Mouse (Mus musculus): ENCODE results near the gene Nfia. TPM values are rescaled to one million over a fixed set of nuclear protein-coding genes. Genes with fewer than 3 reads are reported as not detected.
A peak's percentile ranks its signal among the peaks of the same experiment; 100 is the strongest.

The Nfia gene
- polyA plus RNA-seq (2015; fragmentation: Nextera tagmentation; extraction: Ambion mirVana) = 88.3 and 97.1 TPM in 2 replicates

GRCm38 (mm10) chr4:97772641-97773040, at the start of gene Nfia:
TSS of gene Nfia (plus strand) at chr4:97772734.
- no peak for ATAC-seq
- H3K36me3 ChIP-seq (ENCODE audit: control insufficient read depth, insufficient read depth) = no peaks in the 10 kb centered on the region
- peak within 1 kb of the TSS; percentile 58 for H3K4me3 ChIP-seq (replicated peaks; ENCODE audit: low read length)
- 0% methylated on average over 9 of the region's 9 CpGs for WGBS
- peak within 1 kb of the TSS; percentile 80 for H3K4me2 ChIP-seq (ENCODE audit: low read length)
- H3K9ac ChIP-seq (replicated peaks; ENCODE audit: low read depth, low read length) = peak within 1 kb of the TSS; percentile 68
- peaks cover 37% of the 10 kb centered on the region for H3K4me1 ChIP-seq (replicated peaks; ENCODE audit: control insufficient read depth, insufficient read depth, low read length)
- H3K9me3 ChIP-seq (ENCODE audit: control insufficient read depth, low read length) = no peaks in the 10 kb centered on the region
- H3K27ac ChIP-seq (ENCODE audit: low read length) = peak within 1 kb of the TSS; percentile 92
- no peaks in the 10 kb centered on the region for H3K27me3 ChIP-seq (replicated peaks; ENCODE audit: control insufficient read depth, insufficient read depth, low read length)

- ATAC-seq = no peak
- 91% methylated on average over 6 of the region's 6 CpGs for WGBS
- H3K27ac ChIP-seq (ENCODE audit: low read length) = no peak overlapping the region
Measured at GRCm38 (mm10) chr4:97723374-97723773, 49.2 kb upstream of the Nfia start.

GRCm38 (mm10) chr4:97728520-97728919, 44.0 kb upstream of the Nfia start:
- 96% methylated on average over 4 of the region's 4 CpGs for WGBS
- Histone ChIP-seq H3K9me3 (ENCODE audit: control insufficient read depth, low read length) (no peaks in the 10 kb centered on the region), H3K4me3 (replicated peaks; ENCODE audit: low read length) (no peak overlapping the region), H3K36me3 (ENCODE audit: control insufficient read depth, insufficient read depth) (no peaks in the 10 kb centered on the region), H3K27ac (ENCODE audit: low read length) (no peak overlapping the region), H3K27me3 (replicated peaks; ENCODE audit: control insufficient read depth, insufficient read depth, low read length) (no peaks in the 10 kb centered on the region), H3K4me2 (ENCODE audit: low read length) (no peak overlapping the region), H3K4me1 (replicated peaks; ENCODE audit: control insufficient read depth, insufficient read depth, low read length) (no peaks in the 10 kb centered on the region), H3K9ac (replicated peaks; ENCODE audit: low read depth, low read length) (no peak overlapping the region)
- ATAC-seq = no peak

More at GRCm38 (mm10) chr4:97723374-97723773, 49.2 kb upstream of the Nfia start:
- H3K4me1 ChIP-seq (replicated peaks; ENCODE audit: control insufficient read depth, insufficient read depth, low read length) = peaks cover 7% of the 10 kb centered on the region; the same call in 1 of the 2 replicates
- no peak overlapping the region for H3K4me2 ChIP-seq (ENCODE audit: low read length)
- no peaks in the 10 kb centered on the region for H3K27me3 ChIP-seq (replicated peaks; ENCODE audit: control insufficient read depth, insufficient read depth, low read length)
- H3K4me3 ChIP-seq (replicated peaks; ENCODE audit: low read length) = no peak overlapping the region
- no peaks in the 10 kb centered on the region for H3K36me3 ChIP-seq (ENCODE audit: control insufficient read depth, insufficient read depth)
- H3K9ac ChIP-seq (replicated peaks; ENCODE audit: low read depth, low read length) = no peak overlapping the region
- H3K9me3 ChIP-seq (ENCODE audit: control insufficient read depth, low read length) = no peaks in the 10 kb centered on the region

GRCm38 (mm10) chr4:97729999-97730398, 42.5 kb upstream of the Nfia start:
- Histone ChIP-seq H3K4me2 (ENCODE audit: low read length) (no peak overlapping the region), H3K36me3 (ENCODE audit: control insufficient read depth, insufficient read depth) (no peaks in the 10 kb centered on the region), H3K4me3 (replicated peaks; ENCODE audit: low read length) (no peak overlapping the region), H3K9ac (replicated peaks; ENCODE audit: low read depth, low read length) (no peak overlapping the region), H3K27me3 (replicated peaks; ENCODE audit: control insufficient read depth, insufficient read depth, low read length) (no peaks in the 10 kb centered on the region), H3K4me1 (replicated peaks; ENCODE audit: control insufficient read depth, insufficient read depth, low read length) (no peaks in the 10 kb centered on the region), H3K27ac (ENCODE audit: low read length) (no peak overlapping the region), H3K9me3 (ENCODE audit: control insufficient read depth, low read length) (no peaks in the 10 kb centered on the region)
- ATAC-seq = no peak
- WGBS = 66% methylated on average over 6 of the region's 6 CpGs

GRCm38 (mm10) chr4:97730416-97730815, 42.1 kb upstream of the Nfia start:
- Histone ChIP-seq H3K4me1 (replicated peaks; ENCODE audit: control insufficient read depth, insufficient read depth, low read length) (no peaks in the 10 kb centered on the region), H3K4me3 (replicated peaks; ENCODE audit: low read length) (no peak overlapping the region), H3K27me3 (replicated peaks; ENCODE audit: control insufficient read depth, insufficient read depth, low read length) (no peaks in the 10 kb centered on the region), H3K9me3 (ENCODE audit: control insufficient read depth, low read length) (no peaks in the 10 kb centered on the region), H3K36me3 (ENCODE audit: control insufficient read depth, insufficient read depth) (no peaks in the 10 kb centered on the region), H3K4me2 (ENCODE audit: low read length) (no peak overlapping the region), H3K9ac (replicated peaks; ENCODE audit: low read depth, low read length) (no peak overlapping the region), H3K27ac (ENCODE audit: low read length) (no peak overlapping the region)
- WGBS = 80% methylated on average over 3 of the region's 3 CpGs
- no peak for ATAC-seq

GRCm38 (mm10) chr4:97733392-97733791, 39.1 kb upstream of the Nfia start:
- ATAC-seq = no peak
- H3K4me3 ChIP-seq (replicated peaks; ENCODE audit: low read length) = no peak overlapping the region
- no peaks in the 10 kb centered on the region for H3K4me1 ChIP-seq (replicated peaks; ENCODE audit: control insufficient read depth, insufficient read depth, low read length)
- H3K4me2 ChIP-seq (ENCODE audit: low read length) = no peak overlapping the region
- no peaks in the 10 kb centered on the region for H3K9me3 ChIP-seq (ENCODE audit: control insufficient read depth, low read length)
- WGBS = 56% methylated on average over 1 of the region's 1 CpGs
- H3K27ac ChIP-seq (ENCODE audit: low read length) = no peak overlapping the region
- H3K9ac ChIP-seq (replicated peaks; ENCODE audit: low read depth, low read length) = no peak overlapping the region
- no peaks in the 10 kb centered on the region for H3K36me3 ChIP-seq (ENCODE audit: control insufficient read depth, insufficient read depth)
- H3K27me3 ChIP-seq (replicated peaks; ENCODE audit: control insufficient read depth, insufficient read depth, low read length) = no peaks in the 10 kb centered on the region

GRCm38 (mm10) chr4:97743932-97744331, 28.6 kb upstream of the Nfia start:
- Histone ChIP-seq H3K27ac (ENCODE audit: low read length) (no peak overlapping the region), H3K4me3 (replicated peaks; ENCODE audit: low read length) (no peak overlapping the region), H3K4me1 (replicated peaks; ENCODE audit: control insufficient read depth, insufficient read depth, low read length) (peaks cover 14% of the 10 kb centered on the region), H3K27me3 (replicated peaks; ENCODE audit: control insufficient read depth, insufficient read depth, low read length) (no peaks in the 10 kb centered on the region), H3K36me3 (ENCODE audit: control insufficient read depth, insufficient read depth) (no peaks in the 10 kb centered on the region), H3K9ac (replicated peaks; ENCODE audit: low read depth, low read length) (no peak overlapping the region), H3K9me3 (ENCODE audit: control insufficient read depth, low read length) (no peaks in the 10 kb centered on the region), H3K4me2 (ENCODE audit: low read length) (no peak overlapping the region)
- 83% methylated on average over 5 of the region's 5 CpGs for WGBS
- no peak for ATAC-seq

- WGBS = under 1% methylated on average over 32 of the region's 32 CpGs
- Histone ChIP-seq H3K4me1 (replicated peaks; ENCODE audit: control insufficient read depth, insufficient read depth, low read length) (peaks cover 14% of the 10 kb centered on the region), H3K4me3 (replicated peaks; ENCODE audit: low read length) (peak overlapping the region; percentile 37), H3K36me3 (ENCODE audit: control insufficient read depth, insufficient read depth) (no peaks in the 10 kb centered on the region), H3K9me3 (ENCODE audit: control insufficient read depth, low read length) (no peaks in the 10 kb centered on the region), H3K27me3 (replicated peaks; ENCODE audit: control insufficient read depth, insufficient read depth, low read length) (no peaks in the 10 kb centered on the region), H3K27ac (ENCODE audit: low read length) (peak overlapping the region; percentile 23; the same call in 1 of the 2 replicates), H3K4me2 (ENCODE audit: low read length) (peak overlapping the region; percentile 71), H3K9ac (replicated peaks; ENCODE audit: low read depth, low read length) (peak overlapping the region; percentile 58)
- peak; percentile 85 for ATAC-seq
Measured at GRCm38 (mm10) chr4:97745296-97746105, 27.0 kb upstream of the Nfia start.

- peak overlapping the region; percentile 71 for H3K4me2 ChIP-seq (ENCODE audit: low read length)
- peak; percentile 27 for ATAC-seq
- peak overlapping the region; percentile 58 for H3K9ac ChIP-seq (replicated peaks; ENCODE audit: low read depth, low read length)
- H3K4me3 ChIP-seq (replicated peaks; ENCODE audit: low read length) = peak overlapping the region; percentile 37
- no peaks in the 10 kb centered on the region for H3K27me3 ChIP-seq (replicated peaks; ENCODE audit: control insufficient read depth, insufficient read depth, low read length)
- no peaks in the 10 kb centered on the region for H3K9me3 ChIP-seq (ENCODE audit: control insufficient read depth, low read length)
- no peak overlapping the region for H3K27ac ChIP-seq (ENCODE audit: low read length)
- WGBS = 6% methylated on average over 19 of the region's 19 CpGs
- no peaks in the 10 kb centered on the region for H3K36me3 ChIP-seq (ENCODE audit: control insufficient read depth, insufficient read depth)
- H3K4me1 ChIP-seq (replicated peaks; ENCODE audit: control insufficient read depth, insufficient read depth, low read length) = peaks cover 20% of the 10 kb centered on the region
Measured at GRCm38 (mm10) chr4:97746106-97746900, 26.2 kb upstream of the Nfia start.
